Mouse (Mus musculus): ENCODE measurements around the gene Smyd3. TPM values are rescaled to one million over a fixed set of nuclear protein-coding genes. Genes with fewer than 3 reads are reported as not detected.
A peak's percentile ranks its signal among the peaks of the same experiment; 100 is the strongest.
"Not testable (repeated sequence)": the region's sequence is repeated elsewhere in the genome, so short reads cannot be mapped to it uniquely, and the experiment has no call there.

The Smyd3 gene
- polyA plus RNA-seq, 1 experiment from 2014 or later = 28.3 TPM

- Histone ChIP-seq H3K9ac (ENCODE audit: low read depth, low read length) (no peak overlapping the region), H3K27ac (ENCODE audit: low read depth, low read length) (no peak overlapping the region), H3K36me3 (ENCODE audit: control insufficient read depth, insufficient read depth, low read length) (no peaks in the 10 kb centered on the region), H3K4me2 (ENCODE audit: low read length) (no peak overlapping the region), H3K4me3 (ENCODE audit: low read length) (no peak overlapping the region), H3K4me1 (ENCODE audit: control insufficient read depth, insufficient read depth, low read depth, low read length) (no peaks in the 10 kb centered on the region), H3K9me3 (ENCODE audit: control insufficient read depth, low read length) (no peaks in the 10 kb centered on the region), H3K27me3 (replicated peaks; ENCODE audit: control insufficient read depth, insufficient read depth, low read length) (no peaks in the 10 kb centered on the region)
- ATAC-seq = no peak
- WGBS = 69% methylated on average over 4 of the region's 4 CpGs
These were observed 343.6 kb downstream of the Smyd3 start for GRCm38 (mm10) chr1:179174241-179174640.

GRCm38 (mm10) chr1:179170555-179170954 is 347.3 kb downstream of the Smyd3 start:
- H3K27ac ChIP-seq (ENCODE audit: low read depth, low read length) = no peak overlapping the region
- ATAC-seq = no peak
- WGBS = 91% methylated on average over 8 of the region's 8 CpGs

GRCm38 (mm10) chr1:179169749-179170148 is 348.1 kb downstream of the Smyd3 start:
- H3K4me3 ChIP-seq (ENCODE audit: low read length) = no peak overlapping the region
- H3K27me3 ChIP-seq (replicated peaks; ENCODE audit: control insufficient read depth, insufficient read depth, low read length) = no peaks in the 10 kb centered on the region

More at GRCm38 (mm10) chr1:179170555-179170954, 347.3 kb downstream of the Smyd3 start:
- no peaks in the 10 kb centered on the region for H3K9me3 ChIP-seq (ENCODE audit: control insufficient read depth, low read length)
- no peaks in the 10 kb centered on the region for H3K36me3 ChIP-seq (ENCODE audit: control insufficient read depth, insufficient read depth, low read length)
- H3K9ac ChIP-seq (ENCODE audit: low read depth, low read length) = no peak overlapping the region
- H3K4me3 ChIP-seq (ENCODE audit: low read length) = no peak overlapping the region
- H3K4me2 ChIP-seq (ENCODE audit: low read length) = no peak overlapping the region
- no peaks in the 10 kb centered on the region for H3K4me1 ChIP-seq (ENCODE audit: control insufficient read depth, insufficient read depth, low read depth, low read length)
- H3K27me3 ChIP-seq (replicated peaks; ENCODE audit: control insufficient read depth, insufficient read depth, low read length) = no peaks in the 10 kb centered on the region

GRCm38 (mm10) chr1:179169161-179169560 is 348.7 kb downstream of the Smyd3 start:
- no peaks in the 10 kb centered on the region for H3K27me3 ChIP-seq (replicated peaks; ENCODE audit: control insufficient read depth, insufficient read depth, low read length)
- no peak overlapping the region for H3K9ac ChIP-seq (ENCODE audit: low read depth, low read length)
- H3K4me2 ChIP-seq (ENCODE audit: low read length) = no peak overlapping the region
- no peaks in the 10 kb centered on the region for H3K9me3 ChIP-seq (ENCODE audit: control insufficient read depth, low read length)
- ATAC-seq = no peak
- no peaks in the 10 kb centered on the region for H3K36me3 ChIP-seq (ENCODE audit: control insufficient read depth, insufficient read depth, low read length)
- H3K27ac ChIP-seq (ENCODE audit: low read depth, low read length) = no peak overlapping the region
- 84% methylated on average over 10 of the region's 10 CpGs for WGBS
- H3K4me3 ChIP-seq (ENCODE audit: low read length) = no peak overlapping the region
- no peaks in the 10 kb centered on the region for H3K4me1 ChIP-seq (ENCODE audit: control insufficient read depth, insufficient read depth, low read depth, low read length)

More at GRCm38 (mm10) chr1:179169749-179170148, 348.1 kb downstream of the Smyd3 start:
- no peak overlapping the region for H3K27ac ChIP-seq (ENCODE audit: low read depth, low read length)
- H3K9me3 ChIP-seq (ENCODE audit: control insufficient read depth, low read length) = no peaks in the 10 kb centered on the region
- H3K4me1 ChIP-seq (ENCODE audit: control insufficient read depth, insufficient read depth, low read depth, low read length) = no peaks in the 10 kb centered on the region
- no peak for ATAC-seq
- no peak overlapping the region for H3K9ac ChIP-seq (ENCODE audit: low read depth, low read length)
- 86% methylated on average over 3 of the region's 3 CpGs for WGBS
- H3K36me3 ChIP-seq (ENCODE audit: control insufficient read depth, insufficient read depth, low read length) = no peaks in the 10 kb centered on the region
- H3K4me2 ChIP-seq (ENCODE audit: low read length) = no peak overlapping the region

- not testable (repeated sequence) for H3K9me3 ChIP-seq (ENCODE audit: control insufficient read depth, low read length); H3K4me2 ChIP-seq (ENCODE audit: low read length); H3K4me3 ChIP-seq (ENCODE audit: low read length); H3K27me3 ChIP-seq (replicated peaks; ENCODE audit: control insufficient read depth, insufficient read depth, low read length); ATAC-seq; H3K9ac ChIP-seq (ENCODE audit: low read depth, low read length); H3K27ac ChIP-seq (ENCODE audit: low read depth, low read length); H3K36me3 ChIP-seq (ENCODE audit: control insufficient read depth, insufficient read depth, low read length)
- peaks cover 12% of the 10 kb centered on the region for H3K4me1 ChIP-seq (ENCODE audit: control insufficient read depth, insufficient read depth, low read depth, low read length)
- 85% methylated on average over 5 of the region's 5 CpGs for WGBS
These were observed 353.6 kb downstream of the Smyd3 start for GRCm38 (mm10) chr1:179164219-179164618.

- H3K36me3 ChIP-seq (ENCODE audit: control insufficient read depth, insufficient read depth, low read length); H3K27ac ChIP-seq (ENCODE audit: low read depth, low read length); H3K4me2 ChIP-seq (ENCODE audit: low read length); H3K4me3 ChIP-seq (ENCODE audit: low read length); H3K9ac ChIP-seq (ENCODE audit: low read depth, low read length); ATAC-seq; H3K27me3 ChIP-seq (replicated peaks; ENCODE audit: control insufficient read depth, insufficient read depth, low read length); H3K9me3 ChIP-seq (ENCODE audit: control insufficient read depth, low read length): not testable (repeated sequence)
- H3K4me1 ChIP-seq (ENCODE audit: control insufficient read depth, insufficient read depth, low read depth, low read length) = peaks cover 12% of the 10 kb centered on the region
- 94% methylated on average over 1 of the region's 1 CpGs for WGBS
These were observed 355.1 kb downstream of the Smyd3 start for GRCm38 (mm10) chr1:179162752-179163151.

GRCm38 (mm10) chr1:179161947-179162346 is 355.9 kb downstream of the Smyd3 start:
- Histone ChIP-seq H3K36me3 (ENCODE audit: control insufficient read depth, insufficient read depth, low read length) (no peaks in the 10 kb centered on the region), H3K4me1 (ENCODE audit: control insufficient read depth, insufficient read depth, low read depth, low read length) (peaks cover 12% of the 10 kb centered on the region), H3K4me2 (ENCODE audit: low read length) (no peak overlapping the region), H3K9ac (ENCODE audit: low read depth, low read length) (no peak overlapping the region), H3K9me3 (ENCODE audit: control insufficient read depth, low read length) (no peaks in the 10 kb centered on the region), H3K27ac (ENCODE audit: low read depth, low read length) (no peak overlapping the region), H3K4me3 (ENCODE audit: low read length) (no peak overlapping the region), H3K27me3 (replicated peaks; ENCODE audit: control insufficient read depth, insufficient read depth, low read length) (no peaks in the 10 kb centered on the region)
- WGBS = 13% methylated on average over 6 of the region's 6 CpGs
- ATAC-seq = peak; percentile 54; the same call in 1 of the 2 replicates

- Histone ChIP-seq H3K36me3 (ENCODE audit: control insufficient read depth, insufficient read depth, low read length) (no peaks in the 10 kb centered on the region), H3K27ac (ENCODE audit: low read depth, low read length) (peak overlapping the region; percentile 52; the same call in 1 of the 2 replicates), H3K4me1 (ENCODE audit: control insufficient read depth, insufficient read depth, low read depth, low read length) (peaks cover 12% of the 10 kb centered on the region), H3K27me3 (replicated peaks; ENCODE audit: control insufficient read depth, insufficient read depth, low read length) (no peaks in the 10 kb centered on the region), H3K4me3 (ENCODE audit: low read length) (no peak overlapping the region), H3K9me3 (ENCODE audit: control insufficient read depth, low read length) (no peaks in the 10 kb centered on the region), H3K9ac (ENCODE audit: low read depth, low read length) (no peak overlapping the region), H3K4me2 (ENCODE audit: low read length) (no peak overlapping the region)
- peak; percentile 83 for ATAC-seq
- 22% methylated on average over 3 of the region's 3 CpGs for WGBS
These were observed 357.1 kb downstream of the Smyd3 start for GRCm38 (mm10) chr1:179160697-179161096.

GRCm38 (mm10) chr1:179152376-179152775 is 365.5 kb downstream of the Smyd3 start:
- H3K4me1 ChIP-seq (ENCODE audit: control insufficient read depth, insufficient read depth, low read depth, low read length) = no peaks in the 10 kb centered on the region
- no peaks in the 10 kb centered on the region for H3K36me3 ChIP-seq (ENCODE audit: control insufficient read depth, insufficient read depth, low read length)
- WGBS = 70% methylated on average over 9 of the region's 9 CpGs
- ATAC-seq = no peak
- no peak overlapping the region for H3K4me3 ChIP-seq (ENCODE audit: low read length)
- H3K27me3 ChIP-seq (replicated peaks; ENCODE audit: control insufficient read depth, insufficient read depth, low read length) = no peaks in the 10 kb centered on the region
- no peaks in the 10 kb centered on the region for H3K9me3 ChIP-seq (ENCODE audit: control insufficient read depth, low read length)
- no peak overlapping the region for H3K4me2 ChIP-seq (ENCODE audit: low read length)
- no peak overlapping the region for H3K27ac ChIP-seq (ENCODE audit: low read depth, low read length)
- H3K9ac ChIP-seq (ENCODE audit: low read depth, low read length) = no peak overlapping the region

GRCm38 (mm10) chr1:179151275-179151674 is 366.6 kb downstream of the Smyd3 start:
- WGBS = 66% methylated on average over 2 of the region's 2 CpGs
- no peak overlapping the region for H3K4me2 ChIP-seq (ENCODE audit: low read length)

More at GRCm38 (mm10) chr1:179151275-179151674, 366.6 kb downstream of the Smyd3 start:
- no peaks in the 10 kb centered on the region for H3K36me3 ChIP-seq (ENCODE audit: control insufficient read depth, insufficient read depth, low read length)
- no peak overlapping the region for H3K9ac ChIP-seq (ENCODE audit: low read depth, low read length)
- H3K4me1 ChIP-seq (ENCODE audit: control insufficient read depth, insufficient read depth, low read depth, low read length) = no peaks in the 10 kb centered on the region; the same call in 1 of the 2 replicates
- no peak overlapping the region for H3K4me3 ChIP-seq (ENCODE audit: low read length)
- H3K27ac ChIP-seq (ENCODE audit: low read depth, low read length) = no peak overlapping the region
- peak; percentile 60 for ATAC-seq
- no peaks in the 10 kb centered on the region for H3K27me3 ChIP-seq (replicated peaks; ENCODE audit: control insufficient read depth, insufficient read depth, low read length)
- H3K9me3 ChIP-seq (ENCODE audit: control insufficient read depth, low read length) = no peaks in the 10 kb centered on the region
